Mouse (Mus musculus): Measurements from ENCODE around the gene 6430550D23Rik. TPM values are rescaled to one million over a fixed set of nuclear protein-coding genes. Genes with fewer than 3 reads are reported as not detected.
"Not testable (repeated sequence)": the region's sequence is repeated elsewhere in the genome, so short reads cannot be mapped to it uniquely, and the experiment has no call there.

6430550D23Rik gene
- total RNA-seq, 4 experiments from 2014 or later: 1.3 to 6.1 (median 3.5) TPM

DNA sequence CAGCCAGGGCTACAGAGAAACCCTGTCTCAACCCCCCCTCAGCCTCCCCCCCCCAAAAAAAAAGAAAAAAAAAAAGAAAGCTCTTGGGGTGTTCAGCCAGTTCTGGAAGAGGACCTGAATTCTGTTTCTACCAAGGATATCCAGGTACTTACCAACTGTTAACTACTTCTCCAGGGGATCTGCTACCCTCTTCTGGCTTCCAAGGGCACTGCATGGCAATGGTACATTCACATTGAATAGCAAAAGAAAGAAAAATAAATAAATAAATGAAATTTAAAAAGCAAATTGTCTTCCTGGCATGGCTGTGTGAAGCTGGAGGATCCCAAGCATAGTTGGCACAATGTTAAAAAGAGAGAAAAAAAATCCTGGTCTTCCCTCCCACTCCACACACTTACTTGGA lies 55.8 kb downstream of the 6430550D23Rik start:
- peak; percentile 45 for DNase-seq

DNA sequence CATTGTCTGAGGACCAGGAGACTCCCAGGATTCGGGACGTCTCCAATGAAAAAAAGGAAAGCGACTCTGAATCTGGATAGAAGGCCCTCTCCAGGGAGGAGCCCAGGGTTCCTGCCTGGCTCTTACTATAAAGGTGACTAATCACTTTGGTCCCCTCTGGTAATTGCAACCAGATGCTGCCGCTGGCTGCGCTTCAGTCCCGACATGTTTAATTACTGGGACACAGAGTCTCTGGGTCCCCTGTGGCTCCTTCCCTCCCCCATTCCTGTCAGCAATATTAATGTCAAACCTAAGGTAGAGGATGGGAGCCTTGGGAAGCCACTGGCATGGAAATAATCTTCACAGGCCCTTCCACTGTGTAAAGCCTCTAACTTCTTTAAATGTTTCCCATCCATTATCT lies 58.4 kb downstream of the 6430550D23Rik start:
- no peak for DNase-seq

DNA sequence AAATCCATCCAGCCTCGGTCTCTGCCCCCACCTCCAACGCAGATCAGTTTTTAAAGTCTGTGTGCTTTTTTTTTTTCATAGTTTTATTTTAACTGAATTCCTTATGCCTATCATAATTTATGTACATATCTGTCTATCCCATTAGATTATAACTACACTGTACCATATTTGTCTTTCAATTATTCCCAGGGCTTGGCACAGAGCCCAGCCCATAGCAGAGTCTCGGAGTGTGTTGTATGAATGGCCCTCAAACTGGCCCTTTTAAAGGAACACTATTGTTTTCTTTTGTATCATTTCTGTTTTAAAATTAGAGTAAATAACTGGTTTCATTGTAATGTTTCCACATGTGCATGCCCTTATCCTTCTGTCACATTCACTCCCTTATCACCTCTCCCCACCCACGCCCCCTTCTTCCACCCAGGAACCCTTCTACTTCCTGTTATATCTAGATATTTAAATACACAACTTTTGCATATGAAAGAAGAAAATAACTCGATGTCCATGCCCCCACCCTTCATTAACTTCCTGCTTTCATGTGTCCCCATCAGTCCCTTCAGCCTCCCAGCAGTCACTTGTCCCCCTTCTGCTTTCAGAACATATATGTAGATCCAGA lies 60.3 kb downstream of the 6430550D23Rik start:
- DNase-seq: no peak

DNA sequence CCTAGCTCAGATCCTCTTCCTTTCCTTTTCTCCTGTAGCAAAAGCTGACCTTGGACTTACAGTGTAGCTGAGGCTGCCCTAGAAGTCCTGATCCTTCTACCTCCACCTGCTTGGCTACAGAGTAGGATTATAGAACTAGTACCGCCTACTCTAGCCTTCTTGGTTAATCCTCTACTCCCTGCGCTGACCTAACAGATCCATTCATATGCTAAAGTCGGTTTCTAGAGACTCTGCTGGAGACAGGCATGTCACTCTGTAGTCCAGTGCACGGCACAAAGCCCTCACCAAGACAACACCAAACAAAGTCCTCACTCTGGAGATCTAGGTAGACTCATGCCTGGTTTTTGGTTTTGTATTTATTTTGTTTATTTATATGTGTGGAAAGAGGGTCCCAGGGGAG lies 61.3 kb downstream of the 6430550D23Rik start:
- no peak for DNase-seq

DNA sequence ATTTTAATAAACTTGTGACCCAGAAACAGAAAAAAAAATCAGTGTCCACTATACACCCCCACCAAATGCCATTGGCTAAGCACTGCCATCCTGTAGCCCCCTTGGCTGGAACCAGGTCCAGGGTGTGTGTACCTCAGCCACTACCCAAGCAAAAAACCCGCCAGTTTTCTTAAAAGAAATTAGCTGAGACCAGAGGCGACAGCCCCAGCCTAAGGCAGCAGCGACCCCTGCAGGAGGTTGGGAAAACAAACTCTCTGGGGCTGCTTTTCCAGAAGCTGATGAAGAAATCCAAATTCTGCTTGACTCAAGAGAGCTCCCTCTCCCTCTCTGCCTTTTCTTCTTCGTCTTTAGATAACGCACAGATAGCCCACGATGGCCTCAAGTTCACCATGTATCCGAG lies 61.7 kb downstream of the 6430550D23Rik start:
- DNase-seq: peak; percentile 60

DNA sequence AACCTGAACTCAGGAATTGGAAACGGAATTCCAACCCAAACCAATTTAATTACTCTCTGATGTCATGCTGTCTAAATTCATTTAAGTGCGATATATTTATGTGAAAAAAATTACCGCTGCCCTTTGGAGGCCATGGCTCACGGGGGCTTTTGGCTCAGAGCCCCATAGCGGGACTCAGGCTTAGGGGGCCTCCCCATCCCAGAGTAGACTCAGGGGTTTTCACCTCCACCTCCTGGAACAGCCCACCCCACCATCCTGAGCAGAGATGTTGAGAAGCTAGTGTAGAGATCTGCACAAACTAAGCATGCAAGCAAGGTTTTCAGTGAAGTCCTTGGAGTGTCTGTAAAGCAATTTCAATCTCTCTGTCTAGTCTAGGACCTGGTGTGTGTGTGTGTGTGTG lies 62.2 kb downstream of the 6430550D23Rik start:
- DNase-seq: no peak

DNA sequence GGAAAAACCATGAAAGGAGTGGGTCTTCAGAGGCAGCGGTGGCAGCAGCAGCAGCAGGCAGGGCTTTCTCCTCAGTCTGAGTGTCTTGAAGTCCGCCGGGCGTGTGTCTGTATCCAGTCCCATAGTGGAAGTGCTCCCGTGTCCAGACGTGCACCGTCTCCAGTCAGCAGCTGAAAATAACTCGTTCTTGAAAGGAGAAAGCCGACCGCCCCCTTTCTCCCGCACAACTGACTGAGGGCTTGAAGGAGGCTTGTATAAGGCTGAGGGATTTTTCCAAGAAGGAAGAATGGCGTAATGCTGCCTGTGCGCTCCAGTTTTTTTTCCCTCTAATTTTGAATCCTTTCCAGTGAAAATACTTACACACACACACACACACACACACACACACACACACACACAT lies 62.7 kb downstream of the 6430550D23Rik start, which contains the start of gene Gdf5:
Gene Gdf5 (minus strand): TSS at position 244 of the 400 bp plus-strand sequence.
- no peak for DNase-seq

DNA sequence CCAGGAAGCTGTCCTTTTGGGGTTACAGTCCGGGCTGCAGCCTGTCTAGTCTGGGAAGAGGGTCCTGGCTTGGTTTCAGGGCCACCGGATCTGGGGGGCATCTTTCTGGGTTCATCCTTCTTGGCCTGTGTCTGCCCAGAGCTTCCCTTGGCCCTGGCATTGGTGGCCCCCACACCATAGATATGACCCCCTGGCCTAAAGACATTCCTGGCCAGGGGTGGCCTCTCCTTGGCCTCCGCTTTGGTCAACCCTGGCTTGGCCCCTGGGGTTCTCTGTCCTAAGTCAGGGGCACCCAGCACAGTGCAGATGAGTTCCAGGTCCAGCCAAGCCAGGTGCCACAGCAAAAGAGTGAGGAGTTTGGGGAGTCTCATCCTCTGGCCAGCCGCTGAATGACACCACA lies 63.1 kb downstream of the 6430550D23Rik start:
- DNase-seq: no peak

DNA sequence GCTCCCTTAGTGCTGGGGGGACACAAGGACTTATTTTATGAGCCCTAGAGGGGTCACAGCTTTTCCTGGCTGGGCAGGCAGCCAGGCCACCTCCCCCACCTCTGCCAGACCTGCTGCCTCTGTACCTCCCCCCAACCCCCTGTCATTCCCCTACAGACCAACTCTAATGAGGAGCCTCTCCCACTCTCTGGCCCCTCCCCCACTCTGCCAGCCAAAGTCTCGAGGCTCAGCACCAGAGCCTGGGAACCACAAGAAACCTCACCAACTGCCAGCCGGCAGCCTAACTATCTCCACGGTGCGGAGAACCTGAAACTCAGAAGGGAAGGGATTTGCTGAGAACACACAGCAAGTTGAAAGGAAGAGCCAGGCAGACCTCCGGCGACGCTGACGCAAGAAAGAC lies 64.3 kb downstream of the 6430550D23Rik start:
- DNase-seq: no peak

DNA sequence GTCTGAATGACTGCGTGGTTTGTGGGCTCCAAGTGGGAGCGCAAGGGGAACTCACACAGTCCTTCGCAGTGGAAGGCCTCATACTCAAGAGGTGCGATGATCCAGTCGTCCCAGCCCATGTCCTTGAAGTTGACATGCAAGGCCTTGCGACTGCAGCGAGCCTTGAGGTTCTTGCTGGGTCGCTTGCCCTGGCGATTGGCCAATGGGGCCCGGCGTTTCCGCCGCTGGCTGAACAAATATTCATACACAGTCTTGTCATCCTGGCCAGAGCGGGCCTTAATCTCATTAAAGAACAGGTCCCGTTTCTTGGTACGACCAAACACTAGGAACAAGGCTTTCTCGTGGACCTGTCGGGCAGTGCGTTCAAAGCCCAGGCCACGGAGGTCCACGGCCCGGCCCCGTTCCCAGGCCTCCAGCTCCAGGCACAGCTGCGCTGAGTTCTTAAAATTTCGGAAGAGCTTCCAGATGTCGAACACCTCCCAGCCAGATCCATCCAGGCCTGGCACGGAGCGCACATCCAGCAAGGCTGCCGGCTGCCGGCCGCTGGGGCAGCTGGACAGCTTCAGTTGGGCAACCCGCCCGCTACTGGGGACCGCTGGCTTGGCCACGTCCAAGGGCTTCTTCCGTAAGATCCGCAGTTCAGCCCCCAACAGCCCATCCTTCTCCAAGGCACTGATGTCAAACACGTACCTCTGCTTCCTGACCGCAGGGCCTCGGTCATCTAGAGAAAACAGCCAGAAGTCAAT lies 65.9 kb downstream of the 6430550D23Rik start:
- peak; percentile 77 for DNase-seq

DNA sequence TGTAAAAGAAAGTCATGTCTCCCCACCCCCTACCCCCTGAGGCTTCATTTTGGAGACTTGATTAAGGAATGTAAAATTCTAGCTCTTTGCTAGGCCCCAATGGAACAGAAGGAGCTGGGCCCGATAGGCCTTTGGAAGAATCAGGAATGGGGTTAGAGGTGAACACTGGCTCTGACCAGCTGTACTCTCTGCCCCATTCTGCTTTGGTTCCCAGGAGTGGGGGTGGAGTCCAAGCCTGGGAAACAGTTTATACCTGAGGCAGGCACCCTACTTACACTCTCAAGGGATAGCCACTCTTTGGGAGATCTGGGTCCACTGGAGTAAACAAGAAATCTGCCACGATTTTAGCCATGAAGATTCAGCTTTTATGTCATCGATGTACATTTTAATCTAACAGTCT lies 67.1 kb downstream of the 6430550D23Rik start, which contains the start of gene Gm15557:
Gene Gm15557 (plus strand): TSS at position 48 of the 400 bp plus-strand sequence.
- DNase-seq: no peak

DNA sequence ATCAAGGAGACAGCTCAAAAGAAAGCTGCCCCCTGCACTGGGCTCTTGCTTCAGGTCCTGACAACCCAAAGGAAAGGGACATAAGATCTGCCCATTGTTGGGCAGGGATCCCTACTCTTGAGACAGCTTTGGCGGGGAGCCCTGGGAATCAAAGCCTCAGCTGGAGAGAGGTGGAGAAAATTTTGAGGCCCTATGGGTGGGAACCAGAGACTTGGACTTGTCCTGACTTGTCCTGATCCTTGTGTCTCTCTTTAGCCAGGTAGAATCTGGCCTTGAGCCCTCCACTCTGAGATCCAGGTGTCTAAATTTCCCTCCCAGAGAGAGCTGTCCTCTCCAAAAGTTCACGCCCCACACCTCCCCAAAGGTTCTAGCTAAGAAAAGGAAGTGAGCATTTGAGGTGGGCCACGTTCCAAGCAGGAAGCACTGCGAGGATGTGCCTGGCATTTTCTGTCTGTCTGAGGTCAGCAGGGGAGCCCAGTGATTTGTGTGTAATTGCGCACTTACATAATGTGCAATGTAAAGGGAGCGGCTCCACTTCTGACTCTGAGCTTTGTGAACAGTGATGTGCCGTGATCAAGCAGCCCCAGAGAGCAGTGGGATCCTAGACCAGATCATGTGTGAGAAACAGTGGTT lies 67.8 kb downstream of the 6430550D23Rik start:
- DNase-seq: no peak

DNA sequence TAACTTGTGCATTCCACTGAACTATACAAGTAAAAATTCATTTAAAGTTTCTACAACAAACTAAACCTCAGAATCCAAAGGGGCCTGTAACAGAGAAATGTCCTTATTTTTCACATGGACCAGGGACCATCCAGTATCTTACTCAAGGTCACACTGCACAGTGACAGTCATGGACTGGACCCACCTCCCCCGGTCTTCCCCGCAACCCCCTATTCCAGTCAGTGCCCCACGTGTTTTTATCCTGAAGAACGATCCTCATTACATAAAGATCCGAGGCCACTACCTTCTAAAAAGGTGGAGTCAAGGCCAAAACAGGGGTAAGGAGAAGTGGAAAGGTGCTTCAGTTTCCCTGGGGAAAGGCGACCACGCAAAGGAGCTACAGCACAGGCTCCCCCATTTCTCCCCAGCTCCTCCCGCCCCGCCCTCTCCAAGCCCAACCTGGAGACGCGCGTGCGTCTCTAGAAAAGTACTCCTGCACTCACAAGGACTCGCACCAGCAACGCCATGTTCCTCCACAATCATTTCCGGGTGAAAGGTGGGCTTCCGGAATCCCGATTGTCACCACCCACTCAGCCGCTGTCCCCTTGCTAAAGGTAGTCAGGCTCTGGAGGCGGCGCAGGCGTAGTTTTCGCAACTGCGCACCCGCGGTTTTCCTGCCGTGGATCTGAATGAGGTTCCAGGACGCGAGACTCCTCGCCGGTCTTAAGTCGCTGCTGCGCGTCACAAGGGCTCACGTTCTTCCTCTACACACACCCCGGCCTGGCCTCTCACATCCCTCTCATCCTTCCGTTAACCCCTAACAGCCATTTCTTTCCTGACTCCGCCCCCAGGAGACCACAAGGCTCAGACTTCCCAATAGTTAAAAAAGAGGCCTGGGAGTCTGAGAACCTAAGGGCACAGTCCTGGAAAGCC lies 78.0 kb downstream of the 6430550D23Rik start, which contains the start of gene Uqcc1:
Gene Uqcc1 (minus strand): TSS at position 780 of the 912 bp plus-strand sequence.
- peak; percentile 94 for DNase-seq

DNA sequence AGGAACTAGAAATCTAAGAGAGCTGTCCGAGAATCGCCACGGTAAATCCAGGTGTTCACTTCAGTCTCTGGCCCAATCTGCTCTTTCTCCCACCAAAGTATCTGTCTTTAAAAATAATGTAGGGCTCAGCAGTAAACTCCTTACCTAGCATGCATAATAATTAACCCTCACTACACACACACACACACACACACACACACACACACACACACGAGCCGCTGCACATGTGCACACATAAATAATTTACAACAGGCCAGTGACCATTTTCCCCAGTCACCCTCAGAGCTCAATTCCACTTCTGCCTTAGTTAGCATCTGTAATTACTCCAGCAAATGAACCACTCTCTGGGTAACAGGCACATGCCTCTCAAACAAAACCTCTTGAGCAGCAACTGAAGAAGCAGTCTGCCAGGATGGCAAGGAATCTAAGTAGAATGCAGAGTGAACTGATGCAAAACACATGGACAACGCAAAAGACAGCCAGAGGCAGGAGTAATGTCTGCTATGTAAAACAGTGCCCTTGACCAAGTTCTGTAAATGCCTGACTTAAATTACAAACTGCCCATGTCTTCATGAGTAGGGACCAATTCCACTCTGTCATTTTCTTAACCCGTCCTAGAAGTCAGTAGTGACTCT lies 78.9 kb downstream of the 6430550D23Rik start:
- DNase-seq: no peak

DNA sequence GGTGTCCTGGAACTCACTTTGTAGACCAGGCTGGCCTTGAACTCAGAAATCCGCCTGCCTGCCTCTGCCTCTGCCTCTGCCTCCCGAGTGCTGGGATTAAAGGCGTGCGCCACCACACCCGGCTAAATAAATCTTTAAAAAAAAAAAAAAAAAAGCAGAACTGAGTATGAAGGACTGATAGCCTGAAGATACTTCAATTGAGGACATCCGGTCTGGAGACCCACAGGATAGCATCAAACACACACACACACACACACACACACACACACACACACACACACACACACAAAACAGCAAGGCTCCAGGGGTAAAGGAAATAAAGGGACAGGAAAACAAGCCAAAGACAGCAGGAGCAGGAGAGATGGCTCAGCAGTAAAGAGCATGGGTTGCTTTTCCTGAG lies 82.6 kb downstream of the 6430550D23Rik start:
- DNase-seq: not testable (repeated sequence)

Other genes starting within 250 kb of the 6430550D23Rik start
- gene Mmp24, start 232.6 kb downstream of the 6430550D23Rik start, total RNA-seq (2022): 1 to 10 TPM; 1.2 to 4.5 (median 2.6) TPM
- 100 to 1,000 TPM; 285 to 331 (median 289) TPM for gene BC029722, start 188.6 kb downstream of the 6430550D23Rik start, total RNA-seq (2022)
- gene Eif6, start 181.1 kb downstream of the 6430550D23Rik start, total RNA-seq (2022): 100 to 1,000 TPM; 139 to 179 (median 160) TPM
- under 1 TPM in 3 of 4 experiments, not detected in 1; 0.06 to 0.15 (median 0.10) TPM for gene Fam83c, start 173.1 kb downstream of the 6430550D23Rik start, total RNA-seq (2022)
- gene Uqcc1, start 77.7 kb downstream of the 6430550D23Rik start, total RNA-seq (2022): 100 to 1,000 TPM; 123 to 147 (median 135) TPM
- gene Gm15557, start 67.2 kb downstream of the 6430550D23Rik start, total RNA-seq (2022): not detected
- gene Gdf5, start 62.6 kb downstream of the 6430550D23Rik start, total RNA-seq (2022): under 1 TPM; 0.18 to 0.77 (median 0.48) TPM
- 10 to 100 TPM; 12.6 to 27.5 (median 19.7) TPM for gene Cep250, start 51.5 kb downstream of the 6430550D23Rik start, total RNA-seq (2022)
- gene Ergic3, start 68 bp upstream of the 6430550D23Rik start, total RNA-seq (2022): 100 to 1,000 TPM; 207 to 250 (median 232) TPM
- not detected for gene Fer1l4, start 45.0 kb upstream of the 6430550D23Rik start, total RNA-seq (2022)
- 1 to 10 TPM; 2.2 to 7.1 (median 4.4) TPM for gene Spag4, start 57.2 kb upstream of the 6430550D23Rik start, total RNA-seq (2022)
- 10 to 100 TPM; 45.5 to 63.4 (median 53.0) TPM for gene Cpne1, start 104.0 kb upstream of the 6430550D23Rik start, total RNA-seq (2022)
- 10 to 100 TPM; 18.9 to 39.2 (median 28.6) TPM for gene Rbm12, start 104.0 kb upstream of the 6430550D23Rik start, total RNA-seq (2022)
- 10 to 100 TPM; 18.9 to 32.6 (median 24.2) TPM for gene Gm28036, start 119.1 kb upstream of the 6430550D23Rik start, total RNA-seq (2022)
- 100 to 1,000 TPM; 238 to 388 (median 304) TPM for gene Romo1, start 136.1 kb upstream of the 6430550D23Rik start, total RNA-seq (2022)
- 100 to 1,000 TPM in 2 of 4 experiments, 10 to 100 TPM in 2; 93.4 to 102 (median 100) TPM for gene Nfs1, start 136.2 kb upstream of the 6430550D23Rik start, total RNA-seq (2022)
- 100 to 1,000 TPM; 313 to 619 (median 423) TPM for gene Rbm39, start 172.3 kb upstream of the 6430550D23Rik start, total RNA-seq (2022)
- gene Phf20, start 188.5 kb upstream of the 6430550D23Rik start, total RNA-seq (2022): 10 to 100 TPM; 44.2 to 79.9 (median 57.6) TPM